Mouse (Mus musculus): ENCODE data around the gene Ncf4.
A peak's percentile ranks its signal among the peaks of the same experiment; 100 is the strongest.

DNA sequence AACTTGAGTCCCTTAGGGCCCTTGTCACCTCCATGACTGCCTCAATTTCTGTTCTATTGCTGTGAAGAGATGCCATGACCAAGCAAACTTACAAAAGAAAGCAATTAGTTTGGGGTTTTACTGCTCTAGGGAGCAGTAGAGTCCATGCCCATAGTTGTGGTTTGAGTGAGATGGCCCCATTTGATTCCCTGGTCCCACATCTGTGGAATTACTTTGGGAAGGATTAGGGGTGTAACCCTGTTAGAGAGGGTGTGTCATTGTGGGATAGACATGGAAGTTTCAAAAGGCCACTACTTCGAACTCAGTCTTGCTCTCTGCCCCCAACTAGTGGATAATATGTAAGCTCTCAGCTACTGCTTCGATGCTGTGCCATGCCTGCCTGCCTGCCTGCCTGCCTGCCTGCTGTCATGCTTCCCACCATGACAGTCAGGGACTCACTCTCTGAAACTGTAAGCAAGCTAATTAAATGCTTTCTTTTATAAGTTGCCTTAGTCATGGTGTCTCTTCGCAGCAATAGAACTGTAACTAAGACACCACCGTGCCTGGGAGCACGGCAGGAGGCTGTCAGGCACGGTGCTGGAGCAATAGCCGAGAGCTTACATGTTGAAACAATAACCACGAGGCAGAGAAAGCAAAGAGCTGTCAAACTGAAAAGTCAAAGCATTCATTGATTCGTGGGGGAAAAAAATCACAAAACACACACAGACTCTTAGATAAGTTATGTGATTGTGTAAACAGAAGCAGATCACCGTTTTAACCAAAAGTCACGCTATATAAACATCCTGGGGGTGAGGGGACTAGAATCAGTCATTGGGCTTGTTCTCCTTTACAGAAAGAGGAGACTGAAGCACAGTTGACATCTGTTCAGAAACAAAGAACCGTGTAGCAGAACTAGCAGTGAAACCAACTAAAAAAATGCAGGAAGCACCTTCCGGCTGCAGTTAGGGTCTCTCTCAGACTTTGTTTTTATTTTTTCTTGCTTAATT lies 13.0 kb upstream of the Ncf4 start:
- TF ChIP-seq CTCF (IDR thresholded peaks at IDR 0.05; ENCODE audit: low read depth) (0 out of 2 replicates have a peak, but pooled peaks have one; percentile 15), EP300 (IDR thresholded peaks at IDR 0.05; ENCODE audit: low read depth) (no peak)
